Mouse (Mus musculus) erythroblast, embryonic 14.5 days (primary cell): Measurements from ENCODE around the gene Snx1.

Experiments used
- GATA1 ChIP-seq: IDR thresholded peaks from 2 replicates; pipeline ENCODE4 v1.6.1; 2012; ENCODE audit warnings: low read length, inconsistent platforms, mixed read lengths
- TAL1 ChIP-seq: IDR thresholded peaks from 3 replicates; pipeline ENCODE4 v1.6.1; 2012; ENCODE audit warnings: low read length, inconsistent platforms, mixed read lengths

GRCm38 (mm10) chr9:66144248-66144647 is 17.9 kb upstream of the Snx1 start:
- TF ChIP-seq GATA1 (no peak), TAL1 (no peak)
